Mouse (Mus musculus) layer of hippocampus, postnatal 10 days (tissue): ENCODE measurements around the gene Yars. TPM values are rescaled to one million over a fixed set of nuclear protein-coding genes. Genes with fewer than 3 reads are reported as not detected.

Experiments used
- DNase-seq, 2 experiments: peaks; one replicate each; pipeline ENCODE4 v3.0.0; 2021; ENCODE audit warnings: low spot score in 2 of 2
- total RNA-seq, 2 experiments: library from RNA; stranded (reverse); gene quantifications; 2 replicates each; pipeline ENCODE4 v1.2.3; 2021

Gene Yars
- total RNA-seq, 2 experiments from 2014 or later, result 99.0 to 109 TPM

- DNase-seq, result no peak
Measured at GRCm38 (mm10) chr4:129227170-129227984, 37.8 kb downstream of the Yars start.

GRCm38 (mm10) chr4:129227985-129228381 lies 38.4 kb downstream of the Yars start:
- DNase-seq, result no peak

GRCm38 (mm10) chr4:129230926-129231325 lies 41.4 kb downstream of the Yars start:
- DNase-seq, result no peak

GRCm38 (mm10) chr4:129231594-129232450 lies 42.3 kb downstream of the Yars start:
- DNase-seq, result no peak

GRCm38 (mm10) chr4:129232561-129233360 lies 43.2 kb downstream of the Yars start:
- no peak for DNase-seq

- DNase-seq, result no peak
Measured at GRCm38 (mm10) chr4:129234488-129234887, 44.9 kb downstream of the Yars start.

GRCm38 (mm10) chr4:129235147-129235546 lies 45.6 kb downstream of the Yars start:
- no peak for DNase-seq

GRCm38 (mm10) chr4:129236236-129236813 lies 46.8 kb downstream of the Yars start:
- no peak for DNase-seq

- peak in 1 of 2 experiments; percentile 42 for DNase-seq
Measured at GRCm38 (mm10) chr4:129237843-129238441, 48.4 kb downstream of the Yars start.

GRCm38 (mm10) chr4:129238579-129239016 lies 49.0 kb downstream of the Yars start:
- no peak for DNase-seq

- peak; percentile 69 to 84 for DNase-seq
Measured at GRCm38 (mm10) chr4:129239075-129239474, 49.5 kb downstream of the Yars start.

GRCm38 (mm10) chr4:129241898-129242297 lies 52.3 kb downstream of the Yars start:
- no peak for DNase-seq

- DNase-seq, result no peak
Measured at GRCm38 (mm10) chr4:129242327-129242726, 52.8 kb downstream of the Yars start.

GRCm38 (mm10) chr4:129242761-129243160 lies 53.2 kb downstream of the Yars start:
- no peak for DNase-seq

GRCm38 (mm10) chr4:129244802-129245201 lies 55.2 kb downstream of the Yars start:
- DNase-seq, result no peak

- DNase-seq, result no peak
Measured at GRCm38 (mm10) chr4:129246360-129247301, 57.1 kb downstream of the Yars start.

- no peak for DNase-seq
Measured at GRCm38 (mm10) chr4:129247381-129248242, 58.1 kb downstream of the Yars start.

GRCm38 (mm10) chr4:129248243-129248767 lies 58.7 kb downstream of the Yars start:
- no peak for DNase-seq
